Mouse (Mus musculus) megakaryocyte-erythroid progenitor cell, adult 5 weeks (primary cell): ENCODE data around the gene Ccr9. TPM values are rescaled to one million over a fixed set of nuclear protein-coding genes. Genes with fewer than 3 reads are reported as not detected.

Experiments used
- polyA plus RNA-seq: library from polyadenylated mRNA; stranded (reverse); fragments of >175 nt; gene quantifications from 2 replicates; pipeline ENCODE4 v1.2.3, GENCODE M21; 2012

Ccr9 gene
- 0.08 and 0.15 TPM in 2 replicates for polyA plus RNA-seq

DNA sequence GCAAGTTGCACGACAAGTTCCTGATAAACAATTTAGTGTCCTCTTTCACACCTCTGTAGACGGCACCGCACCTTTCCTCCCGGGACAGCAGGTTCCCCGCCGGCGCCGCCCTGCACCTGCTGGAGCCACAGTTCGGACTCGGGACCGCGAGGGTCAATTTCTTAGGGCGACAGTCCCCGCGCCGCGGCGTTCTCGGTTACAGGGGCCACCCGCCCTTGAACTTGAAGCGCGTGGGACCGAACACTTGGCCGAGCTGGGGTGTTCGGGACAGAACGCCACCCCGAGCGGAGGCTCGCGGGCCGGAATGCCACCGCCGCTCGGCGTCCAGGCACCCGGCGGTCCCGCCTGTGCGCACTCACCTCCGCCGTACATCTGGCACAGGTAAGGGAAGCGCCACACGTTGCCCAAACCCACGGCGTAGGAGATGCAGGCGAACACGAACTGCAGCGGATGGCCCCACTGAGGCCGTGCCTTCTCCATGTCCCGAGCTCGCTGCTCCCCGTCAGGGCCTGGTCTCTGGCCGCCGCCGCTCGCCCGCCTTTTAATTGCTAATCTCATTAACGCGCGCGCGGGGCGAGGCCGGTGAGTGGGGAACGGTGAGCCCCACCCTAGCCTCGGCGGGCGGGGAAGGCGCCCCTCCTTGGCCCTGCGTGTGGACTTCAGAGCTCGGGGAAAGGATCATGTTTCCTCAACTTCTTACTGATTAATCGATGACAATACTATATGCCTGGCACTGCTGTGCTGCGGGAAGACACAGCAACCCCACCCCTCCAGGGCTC, at the start of gene Ccr9, which contains the start of gene Slc6a20a:
Ccr9 (plus strand) TSS at position 113 of the 779 bp plus-strand sequence.
Slc6a20a (minus strand) TSS at position 559 of the 779 bp plus-strand sequence.

GRCm38 (mm10) chr9:123632281-123632680, 46.0 kb upstream of the Ccr9 start, which contains the start of gene Slc6a20b:
Gene Slc6a20b (minus strand): TSS chr9:123632565.

DNA sequence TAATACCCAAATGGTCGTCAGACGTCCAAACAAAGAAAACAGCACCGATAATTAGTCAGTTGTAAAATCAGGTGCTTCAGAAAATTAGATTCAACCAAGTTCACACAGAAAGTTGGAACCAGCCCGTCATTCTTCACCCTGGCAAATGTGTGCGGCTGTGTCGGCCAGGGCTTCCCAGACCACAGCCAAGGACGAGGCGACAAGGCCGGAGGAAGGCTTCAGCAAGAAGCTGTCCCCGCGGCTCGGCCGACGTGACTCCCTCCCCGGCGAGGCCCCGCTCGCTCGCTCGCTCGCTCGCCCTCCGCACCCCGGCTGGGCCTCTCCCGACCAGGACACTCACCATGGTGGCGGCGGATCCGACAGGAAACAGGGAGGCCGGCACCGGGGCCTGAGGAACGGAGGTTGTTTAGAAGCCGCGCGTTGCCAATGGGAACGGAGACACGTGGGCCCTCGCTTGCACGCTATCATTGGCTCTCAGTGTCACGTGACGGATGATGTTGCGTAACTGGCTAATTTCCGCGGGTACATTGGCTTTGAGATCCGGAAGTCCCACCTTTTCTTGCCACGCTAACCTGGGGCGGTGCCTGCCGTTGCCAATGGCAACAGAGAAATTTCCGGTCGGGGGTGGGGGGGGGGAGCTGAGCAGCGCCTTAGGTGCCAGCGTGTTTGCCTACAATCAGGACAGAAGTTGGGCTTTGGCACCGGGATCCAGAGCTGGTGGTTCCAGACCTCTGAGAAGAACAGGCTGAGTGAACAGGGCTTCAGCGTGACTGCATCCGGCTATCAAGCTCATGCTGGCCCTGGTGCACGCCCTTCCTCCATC, 39.2 kb downstream of the Ccr9 start, which contains the start of gene Lztfl1:
Lztfl1 (minus strand) TSS at position 512 of the 823 bp plus-strand sequence.

DNA sequence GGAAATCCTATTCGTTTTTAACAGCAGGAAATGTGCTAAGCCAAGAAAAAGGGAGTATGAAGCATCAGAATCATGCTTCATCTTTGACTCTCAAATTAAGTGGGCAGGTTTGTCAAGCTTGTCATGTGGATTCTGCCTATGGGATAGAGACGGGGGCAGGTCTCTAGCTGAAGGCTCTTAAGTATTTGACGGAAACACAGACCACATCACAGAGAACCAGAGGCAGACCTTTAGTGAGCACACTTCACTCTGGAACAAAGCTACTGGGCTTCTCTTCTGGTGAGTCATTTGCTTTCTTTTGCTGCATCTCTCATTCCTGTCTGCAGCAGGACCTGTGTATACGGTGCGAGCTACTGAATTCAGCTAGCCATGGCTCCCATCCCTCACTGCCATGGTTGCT, 128.0 kb downstream of the Ccr9 start, which contains the start of gene Cxcr6:
Cxcr6 (plus strand) TSS at position 209 of the 400 bp plus-strand sequence.

Other genes with a start within 250 kb of the Ccr9 start
- gene Limd1, start 199.7 kb upstream of the Ccr9 start, polyA plus RNA-seq = 11.9 and 12.8 TPM in 2 replicates
- gene Sacm1l, start 148.7 kb upstream of the Ccr9 start, polyA plus RNA-seq = 2.6 and 3.2 TPM in 2 replicates
- 0.01 TPM in 1 of 2 replicates, not detected in the other for gene Slc6a20b, start 45.9 kb upstream of the Ccr9 start, polyA plus RNA-seq
- gene Slc6a20a, start 446 bp downstream of the Ccr9 start, polyA plus RNA-seq = 0.30 and 0.37 TPM in 2 replicates
- 1.2 and 1.7 TPM in 2 replicates for gene Lztfl1, start 39.3 kb downstream of the Ccr9 start, polyA plus RNA-seq
- not detected in 2 replicates for gene Cxcr6, start 128.0 kb downstream of the Ccr9 start, polyA plus RNA-seq
- gene Fyco1, start 173.5 kb downstream of the Ccr9 start, polyA plus RNA-seq = 2.4 and 3.2 TPM in 2 replicates
- not detected in 2 replicates for gene Xcr1, start 183.6 kb downstream of the Ccr9 start, polyA plus RNA-seq